Mouse (Mus musculus) layer of hippocampus, postnatal 36 days (tissue): ENCODE measurements around the gene Cradd. TPM values are rescaled to one million over a fixed set of nuclear protein-coding genes. Genes with fewer than 3 reads are reported as not detected.

Experiments used
- DNase-seq, 2 experiments: peaks; one replicate each; pipeline ENCODE4 v3.0.0; 2022
- total RNA-seq, 2 experiments: library from RNA; stranded (reverse); gene quantifications; 2 replicates each; pipeline ENCODE4 v1.2.3; 2021

The Cradd gene
- total RNA-seq, 2 experiments from 2014 or later = 5.5 to 5.6 TPM

DNA sequence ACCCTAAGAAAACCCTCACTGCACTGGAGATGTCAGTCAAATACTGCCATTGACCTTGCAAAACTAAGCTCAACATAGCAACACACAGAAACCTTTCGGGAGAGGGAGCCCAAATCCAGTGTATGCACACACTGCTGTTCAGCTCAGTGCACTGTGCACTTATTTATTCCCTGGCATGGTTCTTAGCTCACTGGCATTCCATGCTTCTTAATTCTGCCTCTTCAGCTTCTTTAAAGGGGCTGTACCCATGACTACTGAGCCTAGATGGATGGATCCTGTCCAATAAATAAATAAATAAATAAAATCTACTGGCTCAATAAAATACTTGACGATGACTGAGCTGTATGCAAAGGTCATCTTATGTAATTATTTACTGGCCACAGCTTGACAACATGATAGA lies 85.3 kb downstream of the Cradd start:
- no peak for DNase-seq

DNA sequence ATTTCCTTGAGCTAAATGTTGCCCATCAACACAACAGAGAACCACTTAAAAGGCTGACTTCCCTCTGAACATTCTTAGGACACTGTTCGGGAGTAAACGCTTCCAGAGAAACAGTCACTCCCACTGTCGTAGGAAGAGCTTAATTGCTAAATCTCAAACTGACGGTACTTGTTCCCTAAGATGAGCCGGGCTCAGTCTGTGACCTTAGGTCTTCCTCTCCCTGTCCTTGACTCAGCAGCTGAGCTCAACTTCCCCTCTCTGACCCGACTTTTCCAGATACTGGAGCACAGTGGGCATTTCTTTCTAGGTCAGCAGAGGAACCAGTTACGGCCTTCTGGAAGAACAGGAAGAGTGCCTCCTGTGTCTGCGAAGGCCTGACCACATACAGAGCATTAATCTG lies 87.7 kb downstream of the Cradd start:
- DNase-seq = no peak

DNA sequence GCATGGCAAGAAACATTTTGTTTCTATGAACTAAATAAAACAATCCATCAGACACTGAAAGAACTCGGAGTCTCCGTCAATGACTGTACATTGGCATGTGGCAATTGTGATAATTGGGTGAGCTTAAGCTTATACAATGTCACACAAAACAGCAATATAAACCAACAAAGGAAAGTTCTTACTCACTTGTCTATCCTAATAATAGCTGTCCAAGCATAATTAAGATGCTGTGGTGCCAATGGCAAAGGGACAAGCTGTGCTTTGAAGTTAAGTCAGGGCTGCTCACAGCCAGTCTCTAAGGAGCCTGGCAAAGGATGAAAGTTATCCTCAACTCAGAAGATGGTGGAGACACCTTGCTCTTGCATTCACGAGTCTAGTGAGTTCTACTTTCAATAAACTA lies 89.3 kb downstream of the Cradd start:
- DNase-seq = no peak

DNA sequence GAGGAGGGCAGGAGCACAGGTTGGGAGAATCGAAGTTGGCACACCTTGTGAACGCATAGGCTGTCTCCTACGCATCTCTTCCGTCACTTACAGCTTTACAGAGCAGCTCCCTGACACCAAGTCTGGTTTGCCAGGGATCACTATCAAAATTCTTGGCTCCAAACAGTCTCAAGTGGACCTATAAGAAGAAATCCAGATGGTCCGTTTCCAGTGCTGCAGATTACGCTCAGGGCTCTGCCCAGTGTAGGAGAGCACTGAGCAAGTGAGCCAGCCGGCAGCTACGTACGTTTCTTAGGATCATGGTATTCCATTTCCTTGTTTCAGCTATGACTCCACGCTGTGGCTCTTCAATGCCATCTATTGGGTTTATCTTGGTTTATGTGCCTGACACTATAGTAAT lies 90.9 kb downstream of the Cradd start:
- no peak for DNase-seq

DNA sequence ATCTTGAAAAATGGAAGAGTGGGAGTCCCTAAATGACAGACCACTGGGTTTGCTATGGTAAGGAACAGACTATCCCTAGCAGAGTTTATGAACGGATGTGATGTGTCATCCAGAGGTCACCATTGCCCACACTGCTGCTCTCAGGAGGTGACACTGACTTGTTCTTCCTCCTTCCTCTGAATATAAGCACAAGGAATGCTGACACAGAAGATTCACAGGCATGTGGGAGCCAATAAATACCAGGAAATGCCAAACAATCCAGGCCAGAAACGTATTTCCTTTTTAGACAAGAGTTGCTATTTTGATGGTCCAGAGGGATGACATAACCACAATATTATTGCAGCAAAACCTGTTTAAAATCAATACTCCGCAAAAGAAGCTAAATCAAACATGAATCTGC lies 91.4 kb downstream of the Cradd start:
- DNase-seq = no peak

DNA sequence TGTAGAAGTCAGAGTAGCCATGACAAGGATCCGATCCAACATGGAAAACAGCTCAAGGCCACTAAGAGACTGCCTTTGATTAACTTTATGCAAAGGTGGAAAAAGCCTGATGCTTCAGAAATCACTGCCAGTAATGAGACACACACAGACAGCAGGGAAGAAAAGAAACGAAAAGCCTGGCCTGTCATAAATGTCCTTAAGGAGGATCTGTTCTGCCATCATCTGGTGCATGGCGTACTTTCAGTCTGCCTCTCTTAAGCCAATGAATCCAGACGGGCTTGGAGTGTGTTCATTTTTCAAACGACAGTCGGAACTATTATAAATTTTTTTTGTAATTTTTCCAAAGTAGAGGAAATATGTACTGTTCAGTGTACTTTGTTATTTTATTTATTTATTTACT lies 95.7 kb downstream of the Cradd start:
- no peak for DNase-seq

DNA sequence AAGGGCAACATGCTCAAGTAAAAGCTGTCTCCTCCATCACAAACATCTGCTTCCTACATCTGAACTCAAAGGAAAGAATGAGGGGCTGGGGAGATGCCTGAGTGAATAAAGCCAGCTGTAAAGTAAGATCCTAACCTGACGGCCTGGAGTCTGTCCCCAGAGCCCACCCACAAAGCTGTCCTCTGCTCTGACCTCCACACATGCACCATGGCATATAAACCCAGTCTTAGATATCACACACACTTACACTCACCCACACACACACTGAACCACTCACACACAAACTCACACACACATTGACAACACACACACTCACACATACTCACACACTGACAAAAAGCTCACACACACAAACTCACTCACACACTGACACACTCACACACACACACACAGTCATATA lies 96.3 kb downstream of the Cradd start:
- no peak for DNase-seq

DNA sequence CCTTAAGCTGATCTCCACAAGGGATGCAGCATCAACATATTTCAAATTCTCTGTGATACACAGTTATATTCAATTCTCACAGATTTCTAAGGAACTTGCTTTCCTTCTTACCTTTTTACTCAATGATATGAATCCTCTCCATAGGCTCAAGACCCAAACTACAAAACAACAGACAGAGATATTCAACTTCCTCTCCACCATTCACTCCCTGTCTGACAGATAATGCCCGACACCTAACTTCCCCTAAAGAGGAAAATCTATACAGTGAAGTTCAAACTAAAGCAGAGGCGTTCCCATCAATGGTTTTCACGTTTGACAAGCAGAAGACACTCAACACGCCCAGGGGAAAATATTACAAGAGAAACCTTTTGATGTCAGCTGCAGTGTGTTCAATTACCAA lies 97.2 kb downstream of the Cradd start:
- DNase-seq = no peak

DNA sequence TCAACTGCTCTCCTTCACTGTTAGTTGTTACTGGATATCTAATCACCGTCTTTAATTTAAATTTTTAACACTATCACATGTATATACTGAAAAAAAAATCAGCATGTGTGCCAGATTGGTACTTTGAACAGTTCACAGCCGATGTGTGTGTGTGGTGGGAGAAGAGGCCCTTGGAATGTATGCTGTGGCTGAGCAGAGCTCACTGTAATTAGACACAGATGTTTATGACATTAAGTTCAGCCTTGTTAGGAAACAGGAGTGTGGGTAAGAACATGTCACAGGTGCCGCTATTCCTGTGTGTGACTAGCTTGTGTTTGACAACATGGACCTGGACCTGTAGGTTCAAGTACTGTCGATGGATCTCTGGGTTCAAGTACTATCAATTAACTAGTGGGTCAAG lies 98.9 kb downstream of the Cradd start:
- no peak for DNase-seq

DNA sequence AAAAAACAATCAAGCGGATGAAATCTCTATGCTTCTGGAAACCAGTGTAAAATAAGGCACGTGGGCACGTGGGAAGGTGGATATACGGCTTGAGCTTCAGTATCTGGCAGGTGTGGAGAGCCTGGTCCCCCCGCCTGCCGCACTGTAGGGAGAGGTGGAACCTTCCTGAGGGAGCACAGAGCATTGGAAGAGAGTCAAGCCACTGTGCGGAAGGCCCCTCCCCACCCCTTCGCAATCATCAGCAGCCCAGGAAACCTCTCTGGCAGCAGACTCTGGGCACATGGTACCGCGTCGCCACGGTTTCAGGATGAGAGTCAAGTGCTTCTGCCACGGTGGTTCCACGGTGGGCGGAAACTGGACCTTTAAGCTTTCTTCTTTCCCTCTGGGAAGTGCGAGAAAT lies 100.7 kb downstream of the Cradd start:
- DNase-seq = no peak

DNA sequence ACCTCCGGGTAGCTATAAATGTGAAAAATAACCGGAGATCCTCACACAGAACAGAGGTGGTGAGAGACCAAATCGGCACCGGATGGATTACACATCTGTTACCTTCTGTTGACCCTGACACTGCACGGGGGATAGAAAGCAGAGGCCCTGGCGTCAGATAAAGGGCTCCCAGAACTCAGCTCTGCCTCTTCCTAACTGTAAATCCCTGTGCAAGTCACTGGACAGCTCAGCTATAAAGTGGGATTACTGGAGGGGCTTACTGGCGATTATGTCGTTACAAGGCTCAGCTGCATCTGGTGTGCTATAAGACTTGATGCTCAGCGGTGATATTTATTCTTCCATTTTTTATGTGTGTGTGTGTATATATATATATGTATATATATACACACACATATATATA lies 102.0 kb downstream of the Cradd start:
- DNase-seq = no peak

DNA sequence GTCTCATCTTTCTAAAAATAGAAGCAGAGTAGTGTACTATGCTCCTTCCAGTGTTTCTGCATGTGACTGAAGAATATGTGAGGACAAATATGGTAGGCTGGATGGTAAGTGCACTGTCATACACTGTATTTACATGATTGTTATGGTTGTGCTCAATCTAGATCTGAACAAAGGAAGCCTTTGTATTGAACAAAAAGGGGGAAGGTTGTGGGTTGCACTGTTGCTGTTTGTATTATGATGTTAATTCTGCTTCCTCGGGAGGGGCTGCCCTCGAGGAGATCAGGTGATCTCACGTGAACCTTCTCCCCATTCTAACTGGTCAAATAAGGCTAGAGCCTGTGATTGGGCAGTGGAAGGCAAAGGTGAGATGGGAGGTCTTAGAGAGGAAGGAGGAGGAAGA lies 103.4 kb downstream of the Cradd start:
- DNase-seq = no peak

DNA sequence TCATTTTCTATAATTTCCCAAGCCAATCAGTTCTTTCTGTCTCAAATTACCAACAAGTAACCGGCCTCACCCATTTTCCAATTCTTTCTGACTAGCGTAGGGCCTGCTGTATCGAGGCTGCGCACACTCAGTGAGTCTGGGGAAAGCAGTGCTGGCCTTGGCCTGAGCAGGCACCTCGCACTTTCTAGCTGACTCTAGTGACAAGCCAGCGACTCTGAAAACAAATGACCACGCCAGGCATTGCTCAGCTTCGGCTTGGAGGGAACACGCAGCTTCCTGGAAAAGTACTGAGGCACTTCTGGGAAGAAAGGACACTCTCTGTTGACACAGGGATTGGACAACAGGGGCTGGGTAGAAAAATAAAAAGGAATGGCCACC lies 105.3 kb downstream of the Cradd start:
- no peak for DNase-seq

DNA sequence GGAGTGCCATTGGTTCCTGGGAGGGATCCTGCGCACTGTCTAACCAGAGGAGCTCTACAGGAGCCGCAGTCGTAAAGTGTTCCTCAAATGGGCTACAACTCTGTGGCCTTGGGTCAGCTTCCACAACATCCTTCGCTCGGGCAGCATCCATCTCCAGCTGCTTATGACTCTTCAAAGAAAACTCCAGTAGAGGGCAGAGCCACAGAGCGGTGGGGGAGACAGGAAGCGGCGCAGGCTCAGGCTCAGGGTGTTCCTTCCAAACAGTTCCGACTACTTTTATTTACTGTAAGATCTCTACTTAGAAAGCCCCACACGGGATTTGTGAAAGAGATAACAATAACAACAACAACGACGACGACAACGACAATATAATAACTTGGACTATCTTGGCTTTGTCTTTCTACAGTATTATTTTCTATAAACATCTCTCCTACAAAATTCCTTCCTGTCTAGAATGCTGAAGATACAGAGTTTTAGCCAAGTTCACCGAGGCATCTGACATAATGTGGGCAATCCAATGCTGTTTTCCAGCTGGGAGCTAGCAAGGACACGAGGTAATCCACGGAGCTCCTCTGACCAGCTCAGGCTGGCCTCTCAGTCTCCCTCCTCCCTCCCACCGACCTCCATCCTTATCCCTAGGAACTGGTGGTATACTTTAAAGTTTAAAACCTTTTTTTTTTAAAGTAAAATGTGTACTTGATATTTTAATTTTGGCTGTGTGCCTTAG lies 105.8 kb downstream of the Cradd start:
- no peak for DNase-seq

DNA sequence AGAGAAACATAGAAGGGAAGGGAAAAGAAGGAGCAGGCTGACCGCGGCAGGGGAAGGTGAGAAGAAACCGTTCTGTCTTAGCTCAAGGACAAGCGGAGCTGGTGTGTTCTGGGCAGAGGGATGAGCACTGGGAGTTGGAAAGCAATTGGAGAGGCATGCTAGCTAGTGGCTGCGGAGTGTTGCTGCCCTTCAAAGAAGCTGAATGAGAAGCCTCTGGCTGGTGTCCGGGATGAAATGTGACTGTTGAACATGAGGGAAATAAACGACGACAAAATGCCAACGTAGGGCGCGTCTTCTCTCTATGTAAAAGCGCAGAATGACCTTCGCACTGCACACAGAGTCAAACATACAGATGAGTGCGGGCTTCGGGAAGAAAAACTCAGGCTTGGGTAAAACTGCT lies 108.6 kb downstream of the Cradd start:
- DNase-seq = no peak

DNA sequence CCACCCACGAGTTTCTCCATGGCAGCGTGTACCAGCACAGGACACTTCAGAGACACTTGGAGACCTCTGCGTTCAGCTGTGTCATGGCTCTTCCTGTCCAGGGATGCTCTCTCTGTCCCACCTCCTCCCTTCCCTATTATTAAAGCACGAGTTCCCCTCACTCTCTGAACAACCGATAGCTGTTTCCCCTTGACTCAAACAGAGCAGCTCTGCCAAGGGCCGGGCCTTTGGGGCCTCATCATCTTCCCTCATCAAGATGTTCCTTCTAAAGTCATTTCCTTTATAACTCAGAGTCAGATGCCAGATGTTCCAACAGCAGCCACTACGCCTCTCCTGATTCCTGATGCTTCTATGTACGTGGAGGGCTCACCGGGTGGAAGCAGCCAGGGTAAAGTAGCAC lies 110.1 kb downstream of the Cradd start:
- DNase-seq = no peak

DNA sequence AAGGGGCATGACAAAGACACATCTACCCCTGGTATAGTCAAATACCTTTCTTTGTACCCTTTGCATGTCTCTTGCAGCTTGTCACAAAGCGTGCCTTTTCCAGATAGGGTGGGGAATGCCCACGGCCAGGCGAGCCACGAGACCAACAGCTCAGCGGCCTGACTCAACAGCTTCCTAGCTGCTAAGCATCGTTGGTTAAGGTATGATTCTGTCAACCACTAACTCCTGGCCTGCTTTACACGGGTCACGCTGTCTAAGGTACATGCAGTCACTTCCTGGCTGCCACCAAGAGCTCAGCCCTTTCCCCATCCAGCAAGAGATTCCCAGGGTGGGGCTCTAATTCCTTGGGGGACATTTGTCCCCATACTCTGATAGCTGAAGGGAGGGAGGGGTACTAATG lies 110.6 kb downstream of the Cradd start:
- DNase-seq = no peak

DNA sequence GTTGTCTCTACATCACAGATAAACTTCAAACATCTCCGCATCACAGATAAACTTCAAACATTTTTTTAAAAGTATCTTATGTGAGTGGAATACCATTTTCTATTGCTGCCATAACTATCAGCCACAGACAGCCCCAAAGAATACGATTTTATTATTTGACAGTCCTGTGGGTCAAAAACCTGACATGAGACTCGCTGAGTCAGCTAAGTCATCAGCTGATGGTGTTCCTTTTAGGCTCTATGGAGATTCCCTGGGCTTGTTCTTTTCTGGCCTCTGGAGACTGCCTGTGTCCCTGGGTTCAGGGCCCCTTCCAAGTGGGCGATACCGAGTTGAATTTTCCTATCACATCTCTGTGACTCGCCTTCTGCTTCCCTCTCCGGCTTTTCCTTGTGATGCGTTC lies 112.3 kb downstream of the Cradd start:
- no peak for DNase-seq

DNA sequence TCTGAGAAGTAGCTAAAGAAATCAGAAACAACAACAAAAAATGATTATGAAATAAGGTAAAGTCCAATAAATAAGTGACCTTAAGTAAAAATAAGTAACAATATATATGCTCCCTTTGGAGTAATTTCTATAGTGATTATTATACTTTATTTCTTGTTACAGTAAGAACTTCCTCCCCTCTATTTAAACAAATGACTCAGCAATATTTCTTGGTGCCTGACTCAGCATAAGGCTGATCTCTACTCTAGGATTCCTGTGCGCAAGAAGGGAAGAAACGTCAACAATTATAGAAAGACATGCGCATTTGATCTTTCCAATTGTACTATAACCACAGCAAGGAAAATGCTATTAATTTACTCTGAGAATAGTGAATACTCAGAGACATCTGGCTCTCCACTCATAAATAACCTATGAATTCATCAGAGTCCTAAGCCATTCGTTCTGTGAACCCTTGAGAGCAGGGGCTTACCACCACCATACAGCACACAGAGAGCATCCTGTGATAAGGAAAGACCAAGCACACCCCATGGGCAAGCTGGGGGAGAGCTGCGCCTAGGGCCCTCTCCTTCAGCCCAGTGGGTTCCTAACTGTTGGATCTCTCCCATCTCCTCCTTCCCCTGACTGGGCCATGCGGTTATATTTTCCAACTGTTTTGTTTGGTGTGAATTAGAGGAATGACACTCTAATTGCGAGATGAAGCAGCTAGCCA lies 113.1 kb downstream of the Cradd start:
- DNase-seq = no peak

DNA sequence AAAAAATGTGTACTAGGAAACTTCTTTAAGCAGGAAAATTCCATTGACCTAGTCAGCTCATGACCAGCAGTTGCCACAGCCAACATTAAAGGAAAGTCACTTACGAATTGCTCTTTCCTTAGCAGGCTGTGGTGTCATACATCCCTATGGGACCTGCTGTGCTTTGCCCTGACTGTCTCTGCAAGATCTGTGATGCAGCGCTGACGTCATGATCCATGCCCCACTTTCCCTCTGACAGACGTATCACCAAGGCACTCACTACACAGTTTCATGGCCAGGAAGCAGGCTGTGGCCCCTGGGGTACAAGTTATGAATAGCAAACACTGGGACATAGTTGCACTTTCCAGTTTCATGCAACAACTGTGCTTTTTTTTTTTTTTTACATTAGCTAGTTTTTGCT lies 113.8 kb downstream of the Cradd start:
- DNase-seq = no peak

DNA sequence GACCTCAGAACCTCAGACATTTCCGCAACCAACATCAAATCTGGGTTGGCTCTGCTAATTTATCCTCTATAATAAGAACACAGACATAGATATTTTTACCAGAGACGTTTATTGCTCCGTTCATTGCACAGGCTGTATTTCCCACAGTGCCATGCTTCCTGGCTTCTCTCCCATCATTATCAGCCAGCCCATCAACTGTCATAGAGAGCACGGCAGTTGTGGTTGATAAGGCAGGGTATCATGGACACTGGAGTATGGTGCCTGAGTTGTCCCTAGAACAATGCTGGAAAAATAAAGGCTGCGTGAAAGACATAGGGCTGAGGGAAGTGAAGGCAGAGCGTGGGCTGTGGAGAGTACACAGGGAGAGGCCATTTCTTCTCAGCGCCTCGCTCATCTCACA lies 116.5 kb downstream of the Cradd start:
- no peak for DNase-seq

DNA sequence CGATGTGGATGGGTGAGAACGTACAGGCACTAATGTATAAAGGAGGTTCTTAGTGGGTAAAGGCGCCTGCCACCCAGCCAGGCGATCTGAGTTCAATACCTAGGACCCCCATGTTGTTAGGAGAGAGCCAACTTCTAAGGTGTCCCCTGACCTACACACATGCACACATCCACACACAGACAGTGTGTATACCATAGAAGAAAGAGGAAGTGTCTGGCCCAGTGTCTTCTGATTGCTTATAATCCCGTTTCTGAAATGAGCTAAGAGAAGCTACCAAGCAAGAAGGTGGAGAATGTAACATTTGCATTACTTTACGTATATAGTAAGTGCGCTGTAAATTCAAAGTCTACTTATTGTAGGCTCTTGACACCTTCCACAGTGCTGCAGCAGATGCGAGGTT lies 122.4 kb downstream of the Cradd start:
- DNase-seq = no peak

DNA sequence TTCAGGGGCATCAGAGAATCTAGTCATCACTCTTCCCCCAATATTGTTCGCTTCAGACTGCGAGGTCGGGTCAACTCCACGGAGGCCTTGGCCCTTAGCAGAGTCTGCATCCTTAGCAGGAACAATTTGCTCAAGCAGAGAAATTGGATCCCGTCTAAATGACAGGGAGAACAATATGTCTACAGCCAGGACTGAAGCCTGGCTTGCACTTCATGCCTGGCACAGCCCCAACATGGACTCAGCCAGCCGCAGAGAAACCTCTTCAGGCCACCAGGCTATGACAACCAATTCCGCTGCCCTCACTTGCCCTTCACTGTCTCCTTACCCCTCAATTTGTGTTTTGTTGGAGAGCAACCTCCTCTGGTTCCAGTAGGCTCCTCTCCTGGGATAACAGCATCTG lies 123.6 kb downstream of the Cradd start:
- no peak for DNase-seq

DNA sequence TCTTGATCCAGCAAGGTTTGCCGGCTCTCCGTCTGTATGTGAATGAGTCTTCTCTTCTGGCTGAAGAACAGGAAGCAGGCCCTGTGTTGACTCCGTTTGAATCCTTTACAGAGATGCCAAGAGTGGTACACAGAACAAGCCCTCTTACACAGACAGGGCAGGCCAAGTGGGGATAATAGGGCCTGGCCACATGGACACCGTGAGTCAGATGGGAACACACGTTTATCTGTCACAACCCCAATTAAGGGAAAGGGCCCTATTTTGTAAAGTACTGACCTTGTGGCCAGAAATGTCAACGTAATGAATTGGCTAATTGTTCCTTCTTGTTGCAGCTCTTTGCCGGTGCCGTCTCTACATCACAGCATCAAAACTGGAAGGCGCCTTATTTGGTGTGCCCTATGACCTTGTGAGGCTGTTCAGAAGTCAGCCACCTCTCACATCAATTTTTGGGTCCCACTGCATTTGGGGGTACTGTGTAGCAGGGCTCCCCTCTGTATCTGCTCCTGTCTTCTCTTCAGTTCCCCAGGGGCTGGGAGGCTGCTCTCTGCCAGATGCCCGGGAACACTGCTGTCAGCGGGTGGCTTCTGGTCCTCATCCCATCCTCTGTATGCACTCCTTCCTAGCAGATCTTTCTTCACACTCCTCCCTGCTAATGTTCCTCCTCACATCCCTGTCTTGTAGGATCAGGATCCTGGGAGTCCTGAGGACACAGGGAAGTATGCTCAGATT lies 124.2 kb downstream of the Cradd start:
- DNase-seq = no peak
